Mouse (Mus musculus): ENCODE data around the gene Ywhae. TPM values are rescaled to one million over a fixed set of nuclear protein-coding genes. Genes with fewer than 3 reads are reported as not detected.

The Ywhae gene
- polyA plus RNA-seq, 1 experiment from 2014 or later = 365 TPM

- peak overlapping the region; percentile 48 for H3K9ac ChIP-seq (ENCODE audit: low read depth, low read length)
- H3K27ac ChIP-seq (ENCODE audit: low read depth, low read length) = no peak overlapping the region
- peak overlapping the region; percentile 76 for H3K4me2 ChIP-seq (replicated peaks; ENCODE audit: low read depth)
- peak; percentile 39; the same call in 1 of the 2 replicates for ATAC-seq
- WGBS = 18% methylated on average over 29 of the region's 45 CpGs
- no peaks in the 10 kb centered on the region for H3K9me3 ChIP-seq (ENCODE audit: control insufficient read depth)
- TF ChIP-seq CTCF (IDR thresholded peaks at IDR 0.05; ENCODE audit: low read depth) = no peak
- peak overlapping the region; percentile 45 for H3K4me3 ChIP-seq (ENCODE audit: low read depth, low read length)
- peaks cover 31% of the 10 kb centered on the region for H3K27me3 ChIP-seq (replicated peaks; ENCODE audit: control insufficient read depth, insufficient read depth, low read length)
- no peaks in the 10 kb centered on the region; the same call in 1 of the 2 replicates for H3K36me3 ChIP-seq (ENCODE audit: control insufficient read depth, insufficient read depth)
- peaks cover 3% of the 10 kb centered on the region; the same call in 1 of the 2 replicates for H3K4me1 ChIP-seq (replicated peaks; ENCODE audit: control insufficient read depth, insufficient read depth, low read length)
These were observed 62.1 kb downstream of the Ywhae start for GRCm38 (mm10) chr11:75794602-75795320.

DNA sequence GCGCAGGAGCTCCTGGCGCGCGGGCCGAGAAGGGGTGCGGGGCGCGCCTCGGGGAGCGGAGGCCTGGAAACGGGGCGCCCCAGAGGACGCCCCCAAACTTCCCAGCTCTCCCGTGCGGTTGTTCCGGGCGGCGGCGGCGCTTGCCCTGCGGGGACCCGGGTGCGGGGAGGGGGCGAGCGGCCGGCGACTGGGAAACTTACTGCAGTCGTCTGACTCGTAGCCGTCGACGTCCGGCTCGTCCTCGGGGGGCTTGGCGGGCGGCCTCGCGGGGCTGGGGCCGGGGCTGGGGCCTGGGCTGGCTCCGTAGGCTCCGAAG lies 62.6 kb downstream of the Ywhae start:
- Histone ChIP-seq H3K4me3 (ENCODE audit: low read depth, low read length) (peak overlapping the region; percentile 45), H3K4me1 (replicated peaks; ENCODE audit: control insufficient read depth, insufficient read depth, low read length) (peaks cover 3% of the 10 kb centered on the region; the same call in 1 of the 2 replicates), H3K9me3 (ENCODE audit: control insufficient read depth) (no peaks in the 10 kb centered on the region), H3K36me3 (ENCODE audit: control insufficient read depth, insufficient read depth) (no peaks in the 10 kb centered on the region; the same call in 1 of the 2 replicates), H3K27me3 (replicated peaks; ENCODE audit: control insufficient read depth, insufficient read depth, low read length) (peaks cover 31% of the 10 kb centered on the region), H3K4me2 (replicated peaks; ENCODE audit: low read depth) (peak overlapping the region; percentile 76), H3K27ac (ENCODE audit: low read depth, low read length) (no peak overlapping the region), H3K9ac (ENCODE audit: low read depth, low read length) (peak overlapping the region; percentile 48)
- TF ChIP-seq CTCF (IDR thresholded peaks at IDR 0.05; ENCODE audit: low read depth) = no peak
- 2% methylated on average over 34 of the region's 42 CpGs for WGBS
- no peak for ATAC-seq

GRCm38 (mm10) chr11:75796029-75796445 lies 63.4 kb downstream of the Ywhae start, which contains the start of gene Doc2b:
TSS of gene Doc2b (minus strand) at chr11:75796049.
- 6% methylated on average over 35 of the region's 37 CpGs for WGBS
- H3K9me3 ChIP-seq (ENCODE audit: control insufficient read depth) = no peaks in the 10 kb centered on the region
- H3K27me3 ChIP-seq (replicated peaks; ENCODE audit: control insufficient read depth, insufficient read depth, low read length) = peaks cover 31% of the 10 kb centered on the region
- peak within 1 kb of the TSS; percentile 45 for H3K4me3 ChIP-seq (ENCODE audit: low read depth, low read length)
- peak; percentile 25; the same call in 1 of the 2 replicates for ATAC-seq
- H3K27ac ChIP-seq (ENCODE audit: low read depth, low read length) = no peak within 1 kb of the TSS
- TF ChIP-seq CTCF (IDR thresholded peaks at IDR 0.05; ENCODE audit: low read depth) = peak; percentile 11; the same call in 1 of the 2 replicates
- peaks cover 3% of the 10 kb centered on the region; the same call in 1 of the 2 replicates for H3K4me1 ChIP-seq (replicated peaks; ENCODE audit: control insufficient read depth, insufficient read depth, low read length)
- peak within 1 kb of the TSS; percentile 48 for H3K9ac ChIP-seq (ENCODE audit: low read depth, low read length)
- H3K36me3 ChIP-seq (ENCODE audit: control insufficient read depth, insufficient read depth) = no peaks in the 10 kb centered on the region; the same call in 1 of the 2 replicates
- peak within 1 kb of the TSS; percentile 76 for H3K4me2 ChIP-seq (replicated peaks; ENCODE audit: low read depth)

DNA sequence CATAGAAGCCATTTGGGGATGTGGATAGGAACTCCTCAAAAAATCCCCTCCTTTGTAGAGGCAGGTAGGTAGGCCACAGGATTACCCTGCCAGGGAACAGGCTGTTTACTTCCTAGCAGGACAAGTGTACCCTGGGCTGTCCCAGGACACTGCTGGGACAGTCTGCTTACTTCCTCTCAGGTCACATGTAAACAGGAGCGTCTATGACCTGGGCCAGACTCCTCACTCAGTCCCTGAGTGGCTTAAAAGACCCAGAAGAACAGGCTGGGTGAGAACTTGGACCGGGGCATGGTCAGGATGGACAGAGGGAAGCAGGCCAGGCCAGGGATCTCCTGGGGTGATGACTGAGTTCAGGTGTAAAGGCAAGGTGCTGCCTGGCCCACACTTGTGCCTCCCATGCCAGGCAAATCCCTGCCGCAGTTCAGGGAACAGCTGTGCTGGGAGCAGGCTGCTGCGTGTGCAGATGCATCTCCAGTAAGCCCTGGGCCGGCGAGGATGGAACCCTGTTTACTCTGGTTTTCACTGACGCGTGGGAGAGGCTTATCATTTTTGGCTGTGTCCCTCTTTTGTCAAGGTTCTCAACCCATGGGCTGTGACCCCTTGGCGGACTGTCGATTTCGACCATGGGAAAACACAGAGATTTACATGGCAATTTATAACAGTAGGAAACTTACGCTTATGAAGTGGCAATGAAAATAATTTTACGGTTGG lies 64.0 kb downstream of the Ywhae start:
- Histone ChIP-seq H3K27ac (ENCODE audit: low read depth, low read length) (no peak overlapping the region), H3K9ac (ENCODE audit: low read depth, low read length) (no peak overlapping the region), H3K36me3 (ENCODE audit: control insufficient read depth, insufficient read depth) (no peaks in the 10 kb centered on the region; the same call in 1 of the 2 replicates), H3K4me1 (replicated peaks; ENCODE audit: control insufficient read depth, insufficient read depth, low read length) (peaks cover 3% of the 10 kb centered on the region; the same call in 1 of the 2 replicates), H3K9me3 (ENCODE audit: control insufficient read depth) (no peaks in the 10 kb centered on the region), H3K4me3 (ENCODE audit: low read depth, low read length) (no peak overlapping the region), H3K27me3 (replicated peaks; ENCODE audit: control insufficient read depth, insufficient read depth, low read length) (peaks cover 31% of the 10 kb centered on the region), H3K4me2 (replicated peaks; ENCODE audit: low read depth) (no peak overlapping the region)
- ATAC-seq = no peak
- no peak for TF ChIP-seq CTCF (IDR thresholded peaks at IDR 0.05; ENCODE audit: low read depth)
- WGBS = 81% methylated on average over 13 of the region's 13 CpGs

DNA sequence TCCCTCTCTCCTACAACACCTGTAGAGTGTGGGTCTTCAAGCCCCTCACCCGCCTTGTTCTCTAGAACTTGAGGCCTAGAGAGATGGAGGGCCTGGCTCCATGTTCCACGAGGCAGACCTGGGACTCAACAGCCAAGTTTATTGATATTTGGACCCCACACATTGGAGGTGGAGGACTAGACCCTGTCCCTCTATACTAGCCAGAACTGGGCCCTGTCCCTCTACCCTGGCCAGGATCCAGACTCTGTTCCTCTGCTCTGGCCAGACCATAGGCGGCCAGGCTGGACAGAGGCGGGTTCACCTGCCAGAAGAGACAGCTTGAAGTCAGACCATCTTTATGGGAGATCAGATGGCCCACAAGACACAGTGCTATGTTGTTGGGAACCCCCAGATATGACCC lies 68.7 kb downstream of the Ywhae start:
- no peak overlapping the region for H3K27ac ChIP-seq (ENCODE audit: low read depth, low read length)
- no peak overlapping the region for H3K4me2 ChIP-seq (replicated peaks; ENCODE audit: low read depth)
- no peaks in the 10 kb centered on the region for H3K4me1 ChIP-seq (replicated peaks; ENCODE audit: control insufficient read depth, insufficient read depth, low read length)
- WGBS = 84% methylated on average over 4 of the region's 4 CpGs
- H3K4me3 ChIP-seq (ENCODE audit: low read depth, low read length) = no peak overlapping the region
- H3K36me3 ChIP-seq (ENCODE audit: control insufficient read depth, insufficient read depth) = no peaks in the 10 kb centered on the region
- H3K9me3 ChIP-seq (ENCODE audit: control insufficient read depth) = no peaks in the 10 kb centered on the region
- TF ChIP-seq CTCF (IDR thresholded peaks at IDR 0.05; ENCODE audit: low read depth) = no peak
- H3K9ac ChIP-seq (ENCODE audit: low read depth, low read length) = no peak overlapping the region
- ATAC-seq = no peak
- peaks cover 9% of the 10 kb centered on the region for H3K27me3 ChIP-seq (replicated peaks; ENCODE audit: control insufficient read depth, insufficient read depth, low read length)

All from intestine, postnatal 0 days (tissue).